14 mouse cellular contexts compared by ENCODE assay signal in the genomic region with DNA sequence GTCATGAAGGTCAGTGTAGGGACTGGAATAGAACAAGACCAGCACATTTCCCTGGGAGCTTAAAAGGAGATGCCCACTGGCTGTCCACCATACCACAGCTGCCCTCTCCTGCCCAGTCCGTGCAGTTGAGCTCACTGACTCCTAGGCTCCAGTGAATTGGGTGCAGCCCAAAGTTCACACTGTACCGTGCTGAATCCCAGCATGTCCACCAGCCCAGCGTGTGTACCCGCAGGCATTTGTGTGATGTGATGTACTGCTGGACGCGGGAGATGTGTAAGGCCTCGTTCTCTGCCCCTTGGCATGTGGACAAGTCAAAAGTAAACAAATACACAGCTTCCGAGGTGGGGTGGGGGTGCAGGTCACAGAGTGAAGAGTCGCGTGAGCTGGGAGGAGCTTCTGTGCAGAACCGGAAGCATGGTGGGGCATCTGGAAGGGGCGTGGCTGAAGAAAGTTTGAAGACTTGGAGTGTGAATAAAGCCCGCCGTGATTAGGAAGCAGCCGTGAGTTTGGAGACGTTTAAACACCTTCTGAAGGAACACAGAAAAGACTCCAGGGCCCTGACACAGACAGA.
DNase-seq lines count a peak whose midpoint lies in the region; ATAC-seq and TF ChIP-seq lines count a peak whose summit lies in the region.
"Had no signal": no experiment of that assay in that cellular context is flagged by ENCODE, and none has a peak within 500 bp of the region (broad histone marks: within the 10 kb centered on the region; RNA-seq: fewer than 3 reads in every experiment).

No protein-coding gene starts in this region.

- no peaks in the 10 kb centered on the region for H3K27me3 ChIP-seq in intestine, postnatal 0 days (replicated peaks; ENCODE audit: control insufficient read depth, insufficient read depth, low read length)
- no peaks in the 10 kb centered on the region for H3K27me3 ChIP-seq in intestine, embryonic 16.5 days (replicated peaks; ENCODE audit: control insufficient read depth, insufficient read depth, low read length)
- H3K27me3 ChIP-seq: embryonic facial prominence, embryonic 12.5 days; limb, embryonic 15.5 days had no signal

- H3K4me2 ChIP-seq in intestine, postnatal 0 days (replicated peaks; ENCODE audit: low read depth): 0 out of 2 replicates have a peak overlapping the region, but pooled peaks have one; percentile 18
- no peak overlapping the region for H3K4me2 ChIP-seq in intestine, embryonic 16.5 days (ENCODE audit: low read depth, low read length)
- H3K4me2 ChIP-seq: embryonic facial prominence, embryonic 12.5 days; limb, embryonic 15.5 days had no signal

- peak; percentile 77 for DNase-seq in R1 (ENCODE audit: low read depth, low spot score)
- peak; percentile 23 for DNase-seq in lung, postnatal 14 days
- DNase-seq in urinary bladder, postnatal 10 days (ENCODE audit: low spot score): no peak
- DNase-seq: cerebellum, postnatal 14 days; kidney, postnatal 14 days; layer of hippocampus, postnatal 36 days; midbrain, embryonic 14.5 days had no signal

- ATAC-seq in intestine, postnatal 0 days: no peak
- ATAC-seq in intestine, embryonic 16.5 days: no peak
- no peak for ATAC-seq in frontal cortex, adult (ENCODE audit: low TSS enrichment)
- ATAC-seq: hindbrain, embryonic 16.5 days had no signal

- no peak overlapping the region for H3K4me3 ChIP-seq in intestine, postnatal 0 days (ENCODE audit: low read depth, low read length)
- H3K4me3 ChIP-seq in intestine, embryonic 16.5 days (ENCODE audit: low read length): no peak overlapping the region
- no peak overlapping the region for H3K4me3 ChIP-seq in brown adipose tissue, adult 24 weeks (ENCODE audit: insufficient read depth, low read depth, low read length)
- H3K4me3 ChIP-seq: embryonic facial prominence, embryonic 12.5 days; limb, embryonic 15.5 days had no signal

- H3K9ac ChIP-seq in intestine, postnatal 0 days (ENCODE audit: low read depth, low read length): no peak overlapping the region
- no peak overlapping the region for H3K9ac ChIP-seq in intestine, embryonic 16.5 days (ENCODE audit: low read depth, low read length)
- H3K9ac ChIP-seq: embryonic facial prominence, embryonic 12.5 days; limb, embryonic 15.5 days had no signal

- H3K9me3 ChIP-seq in intestine, postnatal 0 days (ENCODE audit: control insufficient read depth): no peaks in the 10 kb centered on the region
- no peaks in the 10 kb centered on the region for H3K9me3 ChIP-seq in intestine, embryonic 16.5 days (ENCODE audit: control insufficient read depth, low read length)
- H3K9me3 ChIP-seq: embryonic facial prominence, embryonic 12.5 days; limb, embryonic 15.5 days had no signal

- WGBS in intestine, postnatal 0 days: 55% methylated on average over 16 of the region's 16 CpGs
- 70% methylated on average over 16 of the region's 16 CpGs for WGBS in intestine, embryonic 16.5 days

- no peaks in the 10 kb centered on the region for H3K36me3 ChIP-seq in intestine, postnatal 0 days (ENCODE audit: control insufficient read depth, insufficient read depth)
- H3K36me3 ChIP-seq in intestine, embryonic 16.5 days (ENCODE audit: control insufficient read depth, insufficient read depth, low read length): no peaks in the 10 kb centered on the region
- H3K36me3 ChIP-seq: embryonic facial prominence, embryonic 12.5 days; limb, embryonic 15.5 days had no signal

- H3K27ac ChIP-seq in intestine, postnatal 0 days (ENCODE audit: low read depth, low read length): no peak overlapping the region
- H3K27ac ChIP-seq in intestine, embryonic 16.5 days (ENCODE audit: low read length): no peak overlapping the region
- peak overlapping the region; percentile 86 for H3K27ac ChIP-seq in brown adipose tissue, adult 24 weeks (replicated peaks; ENCODE audit: low read depth, low read length)
- H3K27ac ChIP-seq: embryonic facial prominence, embryonic 12.5 days; limb, embryonic 15.5 days had no signal

- H3K4me1 ChIP-seq in intestine, postnatal 0 days (replicated peaks; ENCODE audit: control insufficient read depth, insufficient read depth, low read length): no peaks in the 10 kb centered on the region
- H3K4me1 ChIP-seq in intestine, embryonic 16.5 days (ENCODE audit: control insufficient read depth, insufficient read depth, low read length): no peaks in the 10 kb centered on the region
- H3K4me1 ChIP-seq in brown adipose tissue, adult 24 weeks (ENCODE audit: control insufficient read depth, insufficient read depth, insufficient read length, low read length): peaks cover 9% of the 10 kb centered on the region
- H3K4me1 ChIP-seq: embryonic facial prominence, embryonic 12.5 days; limb, embryonic 15.5 days had no signal

- no peak for TF ChIP-seq CTCF in intestine, postnatal 0 days (IDR thresholded peaks at IDR 0.05; ENCODE audit: low read depth)
